Mouse (Mus musculus) heart, adult 9 months (tissue): ENCODE measurements around the gene Tbc1d16.

ENCODE experiments used
- DNase-seq, 2 experiments: peaks; one replicate each; pipeline ENCODE4 v3.0.0; 2022; ENCODE audit warnings: low spot score in 2 of 2

The Tbc1d16 gene

GRCm38 (mm10) chr11:119237007-119237406 is 8.7 kb upstream of the Tbc1d16 start:
- DNase-seq = no peak

DNA sequence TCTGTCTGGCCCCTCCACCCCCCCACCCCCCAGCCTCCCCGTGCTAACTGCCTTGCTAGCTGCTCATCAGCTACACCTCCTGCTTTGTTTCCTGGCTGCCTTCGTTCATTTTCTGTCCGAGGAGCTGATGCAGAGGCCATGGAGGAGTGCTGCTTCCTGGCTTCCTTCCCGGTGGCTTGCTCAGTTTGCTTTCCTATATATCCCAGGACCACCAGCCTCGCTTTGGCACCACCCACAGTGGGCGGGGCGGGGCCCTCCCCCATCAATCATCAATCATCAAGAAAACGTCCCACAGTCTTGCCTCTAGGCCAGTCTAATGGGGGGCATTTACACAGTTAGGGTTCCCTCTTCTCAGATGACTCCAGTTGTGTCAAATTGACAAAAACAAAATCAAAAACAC is 8.1 kb upstream of the Tbc1d16 start:
- DNase-seq = no peak

GRCm38 (mm10) chr11:119235596-119235995 is 7.3 kb upstream of the Tbc1d16 start:
- DNase-seq = no peak

DNA sequence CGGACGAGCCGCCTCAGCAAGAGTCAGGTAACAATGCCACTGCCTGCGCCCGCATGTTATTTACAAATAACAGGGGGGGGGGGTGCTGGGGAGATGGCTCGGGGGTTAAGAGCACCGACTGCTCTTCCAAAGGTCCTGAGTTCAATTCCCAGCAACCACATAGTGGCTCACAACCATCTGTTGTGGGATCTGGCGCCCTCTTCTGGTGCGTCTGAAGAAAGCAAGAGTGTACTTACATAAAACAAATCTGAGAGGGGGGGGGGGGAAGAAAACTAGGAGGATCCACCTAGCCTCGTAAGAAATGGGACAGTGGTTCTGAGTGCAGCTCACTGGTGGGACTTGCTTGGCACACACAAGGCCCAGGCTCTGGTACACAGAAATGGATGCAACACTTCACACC is 6.5 kb upstream of the Tbc1d16 start:
- DNase-seq = no peak

- peak; percentile 76 to 78 for DNase-seq
These were observed 737 bp upstream of the Tbc1d16 start for GRCm38 (mm10) chr11:119228846-119229626.

DNA sequence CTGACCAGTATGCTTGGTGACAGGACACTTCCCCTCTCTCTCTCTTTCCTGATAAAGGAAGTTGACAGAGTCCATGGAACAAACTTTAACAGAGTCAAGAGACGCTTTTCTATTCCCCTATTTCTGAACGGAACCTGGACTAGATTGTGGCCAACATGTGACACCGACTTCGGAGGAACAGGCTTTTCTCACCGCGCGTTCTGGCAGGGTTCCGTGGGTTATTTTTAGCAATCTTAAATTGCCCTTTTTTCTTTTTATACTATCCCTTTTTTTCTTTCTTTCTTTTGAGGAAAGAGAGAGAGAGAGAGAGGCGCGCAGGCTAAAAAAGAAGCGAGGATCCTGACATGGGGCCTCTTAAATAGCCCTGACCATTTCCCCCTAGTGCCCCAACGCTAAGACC is 708 bp downstream of the Tbc1d16 start:
- no peak for DNase-seq

- DNase-seq = no peak
These were observed 2.7 kb downstream of the Tbc1d16 start for GRCm38 (mm10) chr11:119225634-119226033.

- no peak for DNase-seq
These were observed 3.4 kb downstream of the Tbc1d16 start for GRCm38 (mm10) chr11:119224926-119225325.

DNA sequence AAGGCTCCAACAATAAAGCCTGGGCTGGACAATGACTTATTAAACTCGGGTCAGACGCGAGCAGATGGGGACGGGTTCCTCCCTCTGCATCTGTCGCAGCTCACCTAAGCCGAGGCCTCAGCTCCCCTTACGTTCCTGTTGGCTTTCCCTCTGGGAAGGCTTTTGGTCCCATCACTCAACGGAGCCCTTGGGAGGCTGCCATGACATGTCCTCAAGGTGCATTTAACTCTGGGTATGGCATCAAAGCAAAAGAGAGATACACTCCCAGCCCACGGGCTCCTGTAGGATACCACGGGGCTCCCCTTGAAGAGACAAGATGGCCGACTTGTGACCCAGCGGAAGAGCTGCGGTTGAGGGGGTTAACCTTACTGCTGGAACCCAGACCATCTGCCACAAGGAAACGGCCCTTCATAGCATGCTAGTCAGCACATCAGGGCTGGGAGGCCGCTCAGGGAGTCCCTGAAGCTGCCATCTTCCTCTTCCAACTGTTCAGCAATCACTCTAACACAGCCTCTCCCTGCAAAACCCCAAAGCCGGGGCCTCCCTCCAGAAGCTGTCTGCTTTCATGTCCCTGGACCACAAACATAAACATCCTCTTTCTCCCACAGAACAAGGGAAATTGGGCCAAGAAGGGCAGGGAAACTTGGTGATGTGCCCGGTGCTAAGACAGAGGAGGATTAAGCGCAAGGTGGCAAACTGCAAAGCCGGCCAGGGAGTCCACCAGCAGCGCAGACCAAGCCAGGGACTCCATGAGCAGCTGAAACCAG is 5.0 kb downstream of the Tbc1d16 start:
- DNase-seq = no peak

DNA sequence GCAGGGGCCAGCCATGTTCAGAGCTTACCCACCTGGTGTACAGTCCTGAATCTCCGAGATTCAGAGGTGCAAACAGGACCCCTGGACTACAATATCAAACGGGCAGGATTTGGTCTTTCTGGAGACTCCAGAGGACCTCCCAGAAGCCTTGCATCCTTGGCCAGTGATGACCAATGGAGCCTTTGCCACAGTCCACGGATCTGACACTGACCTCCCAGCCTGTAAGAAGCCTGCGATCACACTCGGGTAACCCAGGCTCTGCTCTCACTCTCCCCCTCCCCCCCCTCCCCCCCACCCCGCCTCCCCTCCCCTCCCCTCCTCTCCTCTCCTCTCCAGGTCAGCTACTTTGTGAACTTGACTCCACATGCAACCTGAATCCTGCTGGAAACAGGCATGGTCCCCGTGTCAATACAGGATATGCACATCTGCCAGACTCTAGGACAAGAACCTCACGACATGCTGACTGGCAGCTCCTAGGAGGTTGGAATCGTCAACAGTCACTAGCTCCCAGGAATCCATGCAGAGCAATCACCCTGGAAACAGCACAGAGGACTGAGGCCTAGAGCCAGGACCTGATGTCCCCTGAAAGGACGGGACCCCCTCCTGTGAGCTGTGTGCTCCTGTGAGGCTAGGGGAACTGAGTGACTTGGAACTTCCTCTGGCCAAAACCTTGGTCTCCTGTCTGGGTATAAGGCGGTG is 6.3 kb downstream of the Tbc1d16 start:
- DNase-seq = no peak

DNA sequence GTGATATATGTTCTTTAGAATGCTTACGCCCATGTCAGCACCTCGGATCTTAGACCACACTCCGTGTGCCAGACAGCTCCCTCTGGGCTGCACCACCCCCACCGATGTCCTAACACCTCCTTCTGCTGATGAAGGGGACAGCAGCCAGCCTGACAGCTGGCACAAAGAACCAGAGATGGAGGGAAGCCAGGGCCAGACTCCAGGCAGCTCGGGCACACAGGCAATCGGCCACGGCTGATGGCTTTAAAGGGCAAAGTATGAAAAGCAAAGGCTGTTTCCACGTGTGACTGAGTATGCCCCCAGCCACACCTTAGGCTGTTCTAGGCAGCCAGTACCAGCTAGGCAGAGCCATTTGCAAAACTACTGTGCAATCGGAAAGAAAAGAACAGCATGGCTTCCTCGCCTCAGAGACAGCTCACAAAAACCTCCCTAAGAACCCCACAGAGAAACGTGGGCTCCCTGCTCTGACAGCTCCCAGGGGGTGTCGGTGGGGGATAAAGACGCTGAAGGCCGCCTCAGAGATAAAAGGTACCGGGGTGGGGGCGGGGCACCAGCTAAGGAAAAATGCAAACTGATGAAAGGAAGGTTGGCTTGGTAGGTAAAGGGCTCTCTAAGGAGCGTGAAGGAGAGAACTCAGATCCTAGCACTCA is 8.4 kb downstream of the Tbc1d16 start:
- peak; percentile 49 to 78 for DNase-seq

- DNase-seq = no peak
These were observed 10.4 kb downstream of the Tbc1d16 start for GRCm38 (mm10) chr11:119217861-119218260.

DNA sequence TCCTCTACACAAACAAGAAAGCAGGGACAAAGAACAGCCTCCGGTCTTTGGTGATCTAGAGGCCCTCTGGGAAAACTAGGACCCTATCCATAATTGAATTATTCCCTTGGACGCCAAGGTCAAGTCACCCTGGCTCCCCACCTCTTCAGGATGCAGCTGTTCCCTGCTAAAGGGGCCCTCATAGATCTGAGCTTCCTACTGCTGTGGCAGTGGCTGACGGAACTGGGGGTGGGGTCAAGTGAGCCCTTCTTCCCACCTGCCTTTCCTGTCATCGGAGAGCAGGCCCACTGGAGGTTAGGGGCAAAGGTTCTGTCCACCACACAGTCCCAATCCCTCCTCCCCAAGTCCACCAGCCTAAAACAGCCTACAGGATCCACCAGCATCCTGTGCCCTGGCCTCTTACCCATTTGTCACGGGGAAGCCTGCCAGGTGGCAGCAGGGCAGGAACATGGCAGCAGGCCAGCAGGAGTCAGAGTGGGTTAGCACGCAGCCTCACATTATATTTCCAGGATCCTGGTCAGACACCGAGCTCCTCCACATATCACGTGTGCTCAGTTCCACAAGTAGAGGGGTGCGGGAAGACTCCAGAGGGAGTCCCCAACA is 12.3 kb downstream of the Tbc1d16 start:
- DNase-seq = peak; percentile 54 to 74

GRCm38 (mm10) chr11:119215038-119215904 is 13.0 kb downstream of the Tbc1d16 start:
- peak; percentile 74 for DNase-seq

DNA sequence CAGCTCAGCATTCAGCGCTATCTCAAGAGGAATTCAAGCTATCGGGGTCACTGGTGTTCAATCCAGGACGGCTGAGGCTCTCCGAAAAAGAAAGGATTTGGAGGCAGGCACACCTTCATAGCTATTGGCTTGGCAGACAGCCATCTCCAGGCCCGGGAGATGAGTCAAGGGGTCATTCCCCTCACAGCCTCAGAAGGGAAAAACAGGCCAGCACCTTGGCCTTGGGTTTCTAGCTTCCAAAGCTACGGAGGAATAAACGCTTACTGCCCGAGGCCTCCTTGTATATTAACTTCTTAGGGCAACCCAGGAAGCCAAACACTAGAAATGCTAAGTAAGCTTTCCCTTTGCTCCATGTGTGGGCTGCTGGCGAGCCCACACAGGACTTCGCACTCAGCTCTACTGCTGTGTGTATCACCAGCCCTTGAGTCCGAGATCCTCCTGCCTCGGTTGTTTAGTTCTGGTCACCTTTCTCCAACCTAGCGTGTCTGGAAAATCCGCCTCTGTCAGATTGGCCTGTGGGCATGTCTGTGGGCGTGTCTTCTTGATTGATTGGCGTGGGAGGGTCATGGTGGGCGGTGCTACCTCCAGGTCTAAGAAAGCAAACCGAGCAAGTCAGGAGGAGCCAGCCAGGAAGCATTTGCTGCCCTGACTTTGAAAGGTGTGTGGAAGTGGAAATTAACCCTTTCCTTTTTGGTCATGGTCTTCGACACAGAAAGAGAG is 15.0 kb downstream of the Tbc1d16 start:
- DNase-seq = no peak

DNA sequence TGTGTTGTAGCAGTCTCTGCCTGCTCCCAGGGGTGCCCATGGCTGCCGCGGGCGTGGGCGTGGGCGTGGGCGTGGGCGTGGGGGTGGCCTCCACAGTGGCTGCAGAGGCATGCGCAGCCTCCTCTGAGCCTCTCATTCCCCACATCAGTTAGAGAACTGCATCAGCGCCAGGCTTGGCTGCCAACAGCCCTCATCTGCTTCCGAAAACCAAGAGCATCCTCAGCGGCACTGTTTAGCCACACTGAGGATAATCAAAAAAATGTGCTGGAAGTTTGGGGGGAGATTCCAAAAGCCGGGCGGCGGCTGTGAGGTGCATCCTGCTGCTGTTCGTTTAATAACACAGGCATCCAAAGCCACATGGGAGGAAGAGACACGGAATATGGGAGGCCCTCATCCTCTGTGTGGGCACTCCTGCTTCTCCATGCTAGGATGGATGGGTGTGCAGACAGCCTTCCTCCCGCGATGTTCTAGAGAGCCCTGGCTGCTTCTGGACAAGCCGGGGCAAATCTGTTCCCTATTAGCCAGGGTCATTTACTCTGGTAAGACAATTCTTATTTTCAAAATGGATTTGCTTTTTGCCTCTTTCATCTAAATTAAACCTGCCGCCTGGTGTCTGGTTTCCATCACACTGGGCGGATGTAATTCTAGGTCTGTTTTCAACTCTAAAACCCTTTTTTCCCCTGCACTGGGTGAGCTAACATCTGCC is 16.5 kb downstream of the Tbc1d16 start:
- no peak for DNase-seq

DNA sequence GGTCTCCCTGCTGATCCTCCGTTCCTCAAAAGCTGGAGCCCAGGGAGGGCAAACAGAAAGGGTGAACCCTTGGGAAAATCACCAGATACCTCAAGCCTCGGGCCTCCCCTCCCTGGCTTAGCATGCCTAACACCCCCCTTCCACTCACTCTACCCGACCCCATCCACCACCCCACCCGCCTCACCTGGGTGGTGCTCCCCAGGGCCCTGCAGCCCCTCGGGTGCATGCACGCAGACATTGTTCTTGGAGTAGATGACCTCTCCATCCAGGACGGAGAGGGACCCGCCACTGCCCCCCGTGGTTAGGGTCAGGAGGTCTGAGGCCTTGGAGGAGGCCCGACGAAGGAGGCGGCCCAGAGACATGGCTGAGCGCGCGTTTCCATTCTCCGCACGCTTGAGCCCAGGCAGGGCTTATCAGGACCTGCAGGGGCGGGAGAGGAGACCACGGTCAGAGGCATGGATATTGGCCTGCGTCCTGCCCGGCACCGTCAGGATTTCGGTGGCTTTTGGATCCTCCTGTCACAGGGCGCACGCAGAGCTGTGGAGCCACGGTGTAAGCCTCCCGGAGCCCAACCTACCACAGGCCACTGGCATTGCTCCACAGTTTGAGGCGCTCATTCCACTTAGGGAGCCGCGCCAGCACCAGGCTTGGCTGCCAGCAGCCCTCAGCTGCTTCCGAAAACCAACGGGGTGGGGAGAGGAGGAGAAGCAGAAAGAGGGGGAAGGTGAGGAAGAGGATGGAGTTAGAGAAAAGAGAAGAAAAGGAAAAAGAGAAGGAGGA is 17.8 kb downstream of the Tbc1d16 start:
- peak; percentile 62 to 82 for DNase-seq

GRCm38 (mm10) chr11:119209371-119210025 is 18.8 kb downstream of the Tbc1d16 start:
- peak; percentile 79 to 88 for DNase-seq
